Mouse (Mus musculus) forebrain, embryonic 14.5 days (tissue): Measurements from ENCODE around the gene Barx2. TPM values are rescaled to one million over a fixed set of nuclear protein-coding genes. Genes with fewer than 3 reads are reported as not detected.
"Not testable (repeated sequence)": the region's sequence is repeated elsewhere in the genome, so short reads cannot be mapped to it uniquely, and the experiment has no call there.

Experiments
- ATAC-seq: fragments of 200-750 bp; cut with Nextera tagmentation; 2 replicates; pipeline ENCODE4 v1.8.0; 2017; ENCODE audit warnings: mild to moderate bottlenecking, moderate library complexity
- DNase-seq: peaks from one replicate; pipeline ENCODE4 v3.0.0-alpha.2; 2015; ENCODE audit warnings: low spot score
- H3K27ac ChIP-seq: fragments of 300-500 bp; sonication (generic); 2 replicates; pipeline ENCODE4 v1.5.1; 2014; ENCODE audit warnings: low read depth, mild to moderate bottlenecking, control low read depth, low read length, moderate library complexity
- H3K27me3 ChIP-seq: fragments of 300-500 bp; sonication (generic); replicated peaks from 2 replicates; pipeline ENCODE4 v1.6.1; 2014; ENCODE audit warnings: low read length, control low read depth, mixed read lengths; ENCODE audit not compliant: control insufficient read depth, insufficient read depth
- H3K36me3 ChIP-seq: fragments of 300-500 bp; sonication (generic); 2 replicates; pipeline ENCODE4 v1.6.1; 2014; ENCODE audit warnings: low read length, control low read depth; ENCODE audit not compliant: control insufficient read depth, insufficient read depth
- H3K4me1 ChIP-seq: fragments of 300-500 bp; sonication (generic); 2 replicates; pipeline ENCODE4 v1.6.1; 2014; ENCODE audit warnings: antibody characterized with exemption, low read length, control low read depth; ENCODE audit not compliant: control insufficient read depth, insufficient read depth
- H3K4me2 ChIP-seq: fragments of 300-500 bp; sonication (generic); 2 replicates; pipeline ENCODE4 v1.6.1; 2014; ENCODE audit warnings: mild to moderate bottlenecking, control low read depth, low read length
- H3K4me3 ChIP-seq: fragments of 300-500 bp; sonication (generic); 2 replicates; pipeline ENCODE4 v1.5.1; 2014; ENCODE audit warnings: low read depth, low read length, control low read depth
- H3K9ac ChIP-seq: fragments of 300-500 bp; sonication (generic); 2 replicates; pipeline ENCODE4 v1.6.1; 2014; ENCODE audit warnings: mild to moderate bottlenecking, low read length, control low read depth, moderate library complexity
- H3K9me3 ChIP-seq: fragments of 300-500 bp; sonication (generic); replicated peaks from 2 replicates; pipeline ENCODE4 v1.6.1; 2016; ENCODE audit warnings: low read length, control low read depth, mixed read lengths; ENCODE audit not compliant: control insufficient read depth
- WGBS: fragments of 180-500 bp; shearing (Covaris S2); extraction: QIAGEN DNeasy Blood & Tissue Kit; methylation state at CpG from one replicate; pipeline ENCODE4 v1.1.7; 2014; 5-methylcytosine and 5-hydroxymethylcytosine counted together
- polyA plus RNA-seq: library from polyadenylated mRNA; unstranded; fragments of >200 nt; fragmentation: Nextera tagmentation; extraction: Ambion mirVana; gene quantifications from 2 replicates; pipeline ENCODE4 v1.2.1, GENCODE M21; 2014

The Barx2 gene
- polyA plus RNA-seq: 0.17 and 0.30 TPM in 2 replicates

- Histone ChIP-seq H3K4me3 (peak within 1 kb of the TSS; percentile 45), H3K4me1 (no peaks in the 10 kb centered on the region), H3K36me3 (no peaks in the 10 kb centered on the region), H3K4me2 (peak within 1 kb of the TSS; percentile 96), H3K9ac (peak within 1 kb of the TSS; percentile 46; the same call in 1 of the 2 replicates), H3K27ac (no peak within 1 kb of the TSS), H3K27me3 (peaks cover 86% of the 10 kb centered on the region), H3K9me3 (no peaks in the 10 kb centered on the region)
- DNase-seq (peak; percentile 70), ATAC-seq (peak; percentile 74)
- WGBS: under 1% methylated on average over 57 of the region's 81 CpGs
Measured at GRCm38 (mm10) chr9:31912921-31913738, at the start of gene Barx2. Gene Barx2 (minus strand): TSS chr9:31913462.

DNA sequence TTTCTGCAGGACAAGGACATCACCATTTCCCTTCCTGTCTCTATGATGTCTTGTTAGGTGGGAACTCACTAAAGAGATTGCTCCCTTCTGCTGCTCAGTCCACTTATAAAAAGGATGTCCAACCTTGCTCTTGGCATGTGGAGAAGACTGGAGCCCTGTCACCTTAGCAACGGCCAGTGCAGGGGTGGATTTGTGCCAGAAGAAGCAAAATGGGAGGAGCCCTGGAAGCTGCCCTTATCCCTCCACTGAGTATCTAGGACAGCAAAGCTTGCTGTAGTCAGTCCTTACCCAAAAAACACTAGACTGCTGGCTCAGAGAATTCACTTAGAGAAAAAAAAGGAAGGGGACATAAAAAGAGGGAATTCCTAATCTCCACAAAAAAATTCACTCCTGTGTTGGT, 49.0 kb upstream of the Barx2 start:
- ATAC-seq: no peak
- WGBS: 68% methylated on average over 1 of the region's 1 CpGs
- DNase-seq: no peak

GRCm38 (mm10) chr9:31960488-31960887, 47.2 kb upstream of the Barx2 start:
- no peak overlapping the region for H3K4me2 ChIP-seq
- ATAC-seq (no peak), DNase-seq (no peak)
- no peaks in the 10 kb centered on the region for H3K36me3 ChIP-seq
- no peaks in the 10 kb centered on the region for H3K27me3 ChIP-seq
- H3K9me3 ChIP-seq: no peaks in the 10 kb centered on the region
- H3K9ac ChIP-seq: no peak overlapping the region
- H3K4me3 ChIP-seq: no peak overlapping the region
- H3K27ac ChIP-seq: no peak overlapping the region
- 60% methylated on average over 2 of the region's 2 CpGs for WGBS
- no peaks in the 10 kb centered on the region for H3K4me1 ChIP-seq

More for the DNA sequence above, 49.0 kb upstream of the Barx2 start:
- Histone ChIP-seq H3K4me1 (no peaks in the 10 kb centered on the region), H3K36me3 (no peaks in the 10 kb centered on the region), H3K27ac (no peak overlapping the region), H3K9me3 (no peaks in the 10 kb centered on the region), H3K4me3 (no peak overlapping the region), H3K27me3 (no peaks in the 10 kb centered on the region), H3K9ac (no peak overlapping the region), H3K4me2 (no peak overlapping the region)

DNA sequence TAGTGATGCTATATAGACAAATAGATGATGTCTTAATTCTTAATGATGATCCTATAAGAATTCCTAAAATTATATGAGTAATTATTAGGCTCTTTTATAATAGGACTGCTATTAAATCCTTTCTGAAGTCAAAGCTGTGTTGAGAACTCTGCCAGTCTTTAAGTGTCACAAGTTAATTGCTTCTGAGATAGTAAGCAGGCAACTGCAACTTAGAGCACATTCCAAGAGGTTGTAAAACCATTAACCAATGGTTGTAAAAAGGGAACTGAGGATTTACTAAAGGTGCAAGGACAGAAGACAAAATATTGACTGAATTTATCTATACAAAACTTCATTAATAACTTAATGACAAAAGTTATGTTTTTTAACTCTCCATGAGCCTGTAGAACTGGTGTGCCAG, 44.9 kb upstream of the Barx2 start:
- Histone ChIP-seq H3K4me2 (no peak overlapping the region), H3K4me3 (no peak overlapping the region), H3K27ac (no peak overlapping the region), H3K27me3 (no peaks in the 10 kb centered on the region), H3K36me3 (no peaks in the 10 kb centered on the region), H3K9ac (no peak overlapping the region), H3K9me3 (no peaks in the 10 kb centered on the region), H3K4me1 (no peaks in the 10 kb centered on the region)
- no peak for ATAC-seq
- no peak for DNase-seq

DNA sequence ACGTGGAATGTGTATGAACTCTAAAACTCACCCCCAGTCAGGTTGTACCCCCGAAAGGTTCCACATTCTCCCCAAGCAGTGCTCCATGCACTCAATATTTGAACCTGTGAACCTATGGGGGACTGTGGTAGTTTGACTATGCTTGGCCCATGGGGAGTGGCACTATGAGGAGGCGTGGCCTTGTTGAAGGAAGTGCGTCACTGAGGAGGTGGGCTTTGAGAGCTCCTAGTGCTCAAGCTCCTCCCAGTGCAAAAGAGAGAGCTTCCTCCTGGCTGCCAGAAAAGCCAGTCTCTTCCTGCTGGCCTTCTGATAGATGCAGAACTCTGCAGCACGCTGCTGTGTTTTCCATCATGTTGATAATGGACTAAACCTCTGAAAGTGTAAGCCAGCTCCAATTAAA, 37.2 kb upstream of the Barx2 start:
- Histone ChIP-seq H3K4me3 (no peak overlapping the region), H3K4me1 (no peaks in the 10 kb centered on the region), H3K9ac (no peak overlapping the region), H3K27ac (no peak overlapping the region), H3K9me3 (no peaks in the 10 kb centered on the region), H3K27me3 (no peaks in the 10 kb centered on the region), H3K4me2 (no peak overlapping the region), H3K36me3 (no peaks in the 10 kb centered on the region)
- DNase-seq: no peak
- WGBS: 89% methylated on average over 5 of the region's 5 CpGs
- ATAC-seq: no peak

DNA sequence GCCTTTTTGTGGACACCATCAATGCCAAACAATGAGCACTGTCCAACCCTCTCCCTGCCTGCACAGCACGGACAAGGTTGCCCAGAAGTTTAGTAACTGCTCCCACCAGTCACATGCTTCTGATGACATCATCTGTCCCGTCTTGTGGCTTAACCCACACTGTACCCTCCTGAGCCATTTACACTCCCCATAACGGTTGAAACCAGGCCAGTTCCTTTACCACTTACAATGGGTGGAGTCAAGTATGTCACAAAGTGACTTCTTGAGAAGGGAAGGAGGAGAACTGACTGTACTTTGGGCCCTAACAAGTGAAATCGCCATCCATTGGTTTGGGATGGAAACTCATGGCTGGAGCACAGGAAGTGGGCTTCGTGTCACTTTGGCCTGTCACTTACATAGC, 35.8 kb upstream of the Barx2 start:
- ATAC-seq (no peak), DNase-seq (no peak)
- H3K4me1 ChIP-seq: no peaks in the 10 kb centered on the region
- WGBS: 90% methylated on average over 5 of the region's 5 CpGs
- H3K4me3 ChIP-seq: no peak overlapping the region
- no peak overlapping the region for H3K9ac ChIP-seq
- H3K4me2 ChIP-seq: no peak overlapping the region
- no peak overlapping the region for H3K27ac ChIP-seq
- no peaks in the 10 kb centered on the region for H3K9me3 ChIP-seq
- no peaks in the 10 kb centered on the region for H3K36me3 ChIP-seq
- H3K27me3 ChIP-seq: no peaks in the 10 kb centered on the region

DNA sequence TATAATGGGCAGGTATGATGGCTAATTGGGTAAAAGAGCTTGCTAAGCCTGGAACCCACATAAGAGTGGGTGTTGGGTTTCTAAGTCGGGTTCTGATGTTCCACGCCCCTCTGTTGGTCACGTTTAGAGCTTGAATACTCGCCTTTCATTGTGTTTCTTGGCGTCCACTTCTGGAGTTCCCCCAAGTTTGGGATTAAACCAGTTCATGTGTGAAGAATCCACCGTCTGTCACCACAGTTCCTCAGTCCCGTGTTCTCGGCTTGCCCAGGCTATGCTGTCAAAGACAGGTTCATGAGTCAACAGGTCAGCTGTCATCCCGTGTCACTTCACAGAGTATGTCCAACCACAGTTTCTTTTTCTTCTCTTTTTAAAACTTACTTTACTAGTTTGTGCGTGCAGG, 33.8 kb upstream of the Barx2 start:
- DNase-seq: no peak

DNA sequence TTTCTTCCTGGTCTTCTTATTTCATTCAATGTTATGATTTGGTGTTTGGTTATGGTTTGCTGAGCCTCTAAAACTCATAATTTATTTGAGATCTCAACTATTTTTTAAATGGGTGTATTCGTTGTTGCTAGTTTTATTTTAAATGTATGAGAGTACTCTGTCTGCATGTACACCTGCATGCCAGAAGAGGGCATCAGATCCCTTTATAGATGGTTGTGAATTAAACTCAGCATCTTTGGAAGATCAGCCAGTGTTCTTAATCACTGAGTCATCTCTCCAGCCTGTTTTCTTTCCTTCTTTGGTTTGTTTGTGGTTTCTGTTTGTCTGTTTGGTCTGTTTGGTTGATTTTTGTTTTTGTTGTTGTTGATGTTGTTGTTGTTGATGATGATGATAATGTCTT, 29.1 kb upstream of the Barx2 start:
- H3K36me3 ChIP-seq: no peaks in the 10 kb centered on the region
- peak; percentile 47 for DNase-seq

More for the DNA sequence above, 33.8 kb upstream of the Barx2 start:
- no peaks in the 10 kb centered on the region for H3K4me1 ChIP-seq
- no peak overlapping the region for H3K27ac ChIP-seq
- ATAC-seq: no peak
- H3K4me2 ChIP-seq: no peak overlapping the region
- no peak overlapping the region for H3K4me3 ChIP-seq
- 78% methylated on average over 10 of the region's 10 CpGs for WGBS
- no peaks in the 10 kb centered on the region for H3K36me3 ChIP-seq
- no peak overlapping the region for H3K9ac ChIP-seq
- no peaks in the 10 kb centered on the region for H3K27me3 ChIP-seq
- H3K9me3 ChIP-seq: no peaks in the 10 kb centered on the region

DNA sequence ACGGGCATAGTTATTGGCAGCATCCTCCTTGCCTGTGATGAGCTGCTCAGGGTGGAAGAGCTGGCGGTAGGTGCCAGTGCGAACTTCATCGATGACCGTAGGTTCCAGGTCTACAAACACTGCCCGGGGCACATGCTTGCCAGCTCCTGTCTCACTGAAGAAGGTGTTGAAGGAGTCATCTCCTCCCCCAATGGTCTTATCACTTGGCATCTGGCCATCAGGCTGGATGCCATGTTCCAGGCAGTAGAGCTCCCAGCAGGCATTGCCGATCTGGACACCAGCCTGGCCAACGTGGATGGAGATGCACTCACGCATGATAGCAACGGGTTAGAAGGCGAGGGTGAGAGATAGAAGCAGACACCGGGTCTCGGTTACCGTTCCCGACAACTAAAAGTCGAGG, 23.2 kb upstream of the Barx2 start:
- H3K4me1 ChIP-seq, H3K4me3 ChIP-seq, DNase-seq, H3K27me3 ChIP-seq, ATAC-seq, H3K27ac ChIP-seq, H3K9ac ChIP-seq, H3K36me3 ChIP-seq, H3K9me3 ChIP-seq, H3K4me2 ChIP-seq: not testable (repeated sequence)
- WGBS: 94% methylated on average over 11 of the region's 16 CpGs

More for the DNA sequence above, 29.1 kb upstream of the Barx2 start:
- Histone ChIP-seq H3K9me3 (no peaks in the 10 kb centered on the region), H3K27me3 (no peaks in the 10 kb centered on the region), H3K27ac (no peak overlapping the region), H3K4me2 (no peak overlapping the region), H3K4me1 (no peaks in the 10 kb centered on the region), H3K4me3 (no peak overlapping the region), H3K9ac (no peak overlapping the region)
- no peak for ATAC-seq
- 51% methylated on average over 1 of the region's 1 CpGs for WGBS
